Mouse (Mus musculus): ENCODE results near the gene Znhit1. TPM values are rescaled to one million over a fixed set of nuclear protein-coding genes. Genes with fewer than 3 reads are reported as not detected.
"Not testable (repeated sequence)": the region's sequence is repeated elsewhere in the genome, so short reads cannot be mapped to it uniquely, and the experiment has no call there.

The Znhit1 gene
- polyA plus RNA-seq, 1 experiment from 2014 or later, result 94.0 TPM

DNA sequence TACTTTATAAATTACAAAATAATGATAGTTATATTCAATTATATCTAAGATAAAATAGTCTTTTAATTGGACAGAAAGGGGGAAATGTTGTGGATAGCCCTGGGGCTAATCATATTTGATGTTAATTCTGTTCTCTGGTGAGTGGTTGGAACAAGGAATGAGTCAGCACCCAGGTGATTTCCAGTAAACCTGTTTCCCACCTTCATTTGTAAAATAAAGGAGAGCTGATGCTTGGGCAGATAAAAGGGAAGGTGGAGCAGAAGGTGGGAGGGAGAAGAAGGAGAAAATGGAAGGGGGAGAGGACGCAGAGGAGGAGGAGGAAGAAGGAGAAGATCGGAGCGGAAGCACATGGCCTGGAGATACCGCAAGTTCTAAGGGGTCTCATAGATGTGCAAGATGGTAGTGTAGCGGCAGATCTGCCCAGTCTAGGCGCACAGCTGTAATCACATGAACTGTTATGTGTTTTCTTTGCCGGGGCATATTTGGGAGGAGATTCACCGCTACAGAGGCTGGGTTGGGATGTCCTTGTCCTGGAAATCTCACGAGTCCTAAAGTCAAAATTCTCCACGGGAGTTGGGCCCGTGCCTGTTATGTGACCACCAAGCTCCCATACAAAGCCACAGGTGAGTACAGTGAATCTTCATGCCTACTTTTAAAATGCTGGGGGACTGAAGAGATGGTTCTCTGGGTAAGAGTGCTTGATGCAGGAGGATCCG, 46.8 kb downstream of the Znhit1 start:
- H3K27me3 ChIP-seq (ENCODE audit: control insufficient read depth, insufficient read depth, low read length), result no peaks in the 10 kb centered on the region
- no peak overlapping the region for H3K4me2 ChIP-seq (ENCODE audit: low read length)
- H3K9ac ChIP-seq (replicated peaks; ENCODE audit: low read length), result no peak overlapping the region
- H3K4me1 ChIP-seq (ENCODE audit: control insufficient read depth, insufficient read depth, low read length), result no peaks in the 10 kb centered on the region
- 90% methylated on average over 12 of the region's 12 CpGs for WGBS
- no peak for ATAC-seq (ENCODE audit: low FRiP score, low TSS enrichment)
- no peak overlapping the region for H3K27ac ChIP-seq (replicated peaks; ENCODE audit: low read depth, low read length)
- no peaks in the 10 kb centered on the region for H3K9me3 ChIP-seq (ENCODE audit: control insufficient read depth, low read length)
- H3K4me3 ChIP-seq (replicated peaks; ENCODE audit: low read depth, low read length), result no peak overlapping the region
- no peak for DNase-seq
- no peaks in the 10 kb centered on the region for H3K36me3 ChIP-seq (ENCODE audit: control insufficient read depth, insufficient read depth, low read length)

DNA sequence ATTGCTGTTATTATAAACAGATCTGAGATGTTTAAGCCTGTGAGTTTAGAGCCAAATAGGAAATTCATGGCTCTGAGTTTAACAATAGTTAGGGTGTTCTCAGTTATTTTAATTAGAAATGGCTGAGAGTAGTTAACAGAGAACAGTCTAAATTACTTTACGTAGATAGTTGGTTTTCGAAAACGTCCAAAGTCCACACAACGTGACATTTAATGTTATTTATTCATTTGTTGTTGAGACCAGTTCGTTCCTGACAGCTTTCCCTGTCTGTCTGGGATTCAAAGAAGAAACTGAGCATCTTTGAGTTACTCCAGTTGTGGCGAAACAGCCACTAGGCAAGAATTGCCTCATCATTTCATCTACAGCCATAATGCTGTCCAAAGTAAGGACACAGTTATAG, 47.8 kb downstream of the Znhit1 start:
- not testable (repeated sequence) for ATAC-seq (ENCODE audit: low FRiP score, low TSS enrichment); H3K4me2 ChIP-seq (ENCODE audit: low read length); H3K36me3 ChIP-seq (ENCODE audit: control insufficient read depth, insufficient read depth, low read length); DNase-seq; H3K4me3 ChIP-seq (replicated peaks; ENCODE audit: low read depth, low read length); H3K9me3 ChIP-seq (ENCODE audit: control insufficient read depth, low read length); H3K27me3 ChIP-seq (ENCODE audit: control insufficient read depth, insufficient read depth, low read length); H3K4me1 ChIP-seq (ENCODE audit: control insufficient read depth, insufficient read depth, low read length); H3K27ac ChIP-seq (replicated peaks; ENCODE audit: low read depth, low read length); H3K9ac ChIP-seq (replicated peaks; ENCODE audit: low read length)
- 92% methylated on average over 6 of the region's 6 CpGs for whole genome bisulfite sequencing

DNA sequence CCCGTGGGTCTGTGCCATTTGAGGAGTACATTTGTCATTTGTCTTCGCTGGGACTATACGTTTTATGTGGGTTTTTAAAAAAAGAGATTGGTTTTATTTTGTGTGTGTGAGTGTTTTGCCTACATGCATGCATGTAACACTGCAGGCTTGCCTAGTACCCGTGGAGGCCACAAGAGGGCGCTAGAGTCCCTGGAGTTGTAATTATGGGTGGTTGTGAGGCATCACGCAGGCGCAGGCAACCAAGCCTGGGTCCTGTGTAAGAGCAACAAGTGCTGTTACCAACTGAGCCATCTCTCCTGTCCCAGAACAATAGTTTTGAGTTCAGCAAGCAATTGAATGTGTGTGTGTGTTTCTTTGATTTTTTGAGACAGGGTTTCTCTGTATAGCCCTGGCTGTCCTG, 48.5 kb downstream of the Znhit1 start:
- H3K36me3 ChIP-seq (ENCODE audit: control insufficient read depth, insufficient read depth, low read length), result no peaks in the 10 kb centered on the region
- H3K4me1 ChIP-seq (ENCODE audit: control insufficient read depth, insufficient read depth, low read length), result no peaks in the 10 kb centered on the region
- H3K27ac ChIP-seq (replicated peaks; ENCODE audit: low read depth, low read length), result no peak overlapping the region
- DNase-seq (no peak), ATAC-seq (ENCODE audit: low FRiP score, low TSS enrichment) (no peak)
- H3K27me3 ChIP-seq (ENCODE audit: control insufficient read depth, insufficient read depth, low read length), result no peaks in the 10 kb centered on the region
- no peak overlapping the region for H3K4me2 ChIP-seq (ENCODE audit: low read length)
- no peak overlapping the region for H3K9ac ChIP-seq (replicated peaks; ENCODE audit: low read length)
- WGBS, result 71% methylated on average over 7 of the region's 7 CpGs
- H3K9me3 ChIP-seq (ENCODE audit: control insufficient read depth, low read length), result no peaks in the 10 kb centered on the region
- H3K4me3 ChIP-seq (replicated peaks; ENCODE audit: low read depth, low read length), result no peak overlapping the region

DNA sequence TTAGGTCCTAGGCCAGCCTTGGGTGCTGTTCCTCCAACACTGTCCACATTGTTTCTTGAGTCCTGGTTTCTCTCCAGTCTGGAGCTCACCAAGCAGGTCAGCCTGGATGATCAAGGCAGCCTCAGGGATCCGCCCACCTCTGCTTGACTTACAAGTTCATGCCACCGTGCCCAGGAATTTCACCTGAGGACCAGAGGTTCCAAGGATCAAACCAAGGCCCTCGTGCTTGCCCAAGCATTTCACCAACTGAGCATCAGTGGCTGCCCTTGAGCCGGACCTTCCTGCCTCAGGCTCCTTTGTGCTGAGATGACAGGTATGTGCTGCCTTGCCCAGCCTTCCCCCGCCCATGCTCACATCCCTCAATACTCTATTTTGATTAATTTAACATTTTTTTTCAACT, 50.2 kb downstream of the Znhit1 start:
- Histone ChIP-seq H3K9ac (replicated peaks; ENCODE audit: low read length) (no peak overlapping the region), H3K36me3 (ENCODE audit: control insufficient read depth, insufficient read depth, low read length) (no peaks in the 10 kb centered on the region), H3K27ac (replicated peaks; ENCODE audit: low read depth, low read length) (no peak overlapping the region), H3K4me1 (ENCODE audit: control insufficient read depth, insufficient read depth, low read length) (no peaks in the 10 kb centered on the region), H3K4me2 (ENCODE audit: low read length) (no peak overlapping the region), H3K4me3 (replicated peaks; ENCODE audit: low read depth, low read length) (no peak overlapping the region), H3K27me3 (ENCODE audit: control insufficient read depth, insufficient read depth, low read length) (no peaks in the 10 kb centered on the region), H3K9me3 (ENCODE audit: control insufficient read depth, low read length) (no peaks in the 10 kb centered on the region)
- ATAC-seq (ENCODE audit: low FRiP score, low TSS enrichment) (no peak), DNase-seq (no peak)
- 93% methylated on average over 5 of the region's 5 CpGs for WGBS

DNA sequence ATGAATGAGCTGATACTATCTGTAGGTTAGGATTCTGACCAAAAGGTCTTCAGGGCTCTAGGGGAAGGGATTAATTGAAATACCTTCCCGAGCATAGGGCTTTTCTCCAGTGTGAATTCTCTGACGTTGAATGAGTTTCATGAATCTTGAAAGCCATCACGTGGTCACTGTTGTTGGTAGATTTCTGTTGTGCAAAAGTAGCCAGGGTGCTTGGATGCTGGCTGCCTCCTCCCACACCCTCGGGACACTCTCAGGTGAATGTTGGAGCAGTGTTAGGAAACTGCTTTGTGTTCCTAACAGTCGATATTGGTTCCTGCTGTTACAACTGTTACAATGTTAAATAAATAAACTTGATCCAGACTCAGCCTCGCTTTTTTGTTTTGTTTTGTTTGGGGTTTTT, 51.1 kb downstream of the Znhit1 start:
- Histone ChIP-seq H3K4me1 (ENCODE audit: control insufficient read depth, insufficient read depth, low read length) (no peaks in the 10 kb centered on the region), H3K27ac (replicated peaks; ENCODE audit: low read depth, low read length) (no peak overlapping the region), H3K9me3 (ENCODE audit: control insufficient read depth, low read length) (no peaks in the 10 kb centered on the region), H3K36me3 (ENCODE audit: control insufficient read depth, insufficient read depth, low read length) (no peaks in the 10 kb centered on the region), H3K4me3 (replicated peaks; ENCODE audit: low read depth, low read length) (no peak overlapping the region), H3K9ac (replicated peaks; ENCODE audit: low read length) (no peak overlapping the region), H3K27me3 (ENCODE audit: control insufficient read depth, insufficient read depth, low read length) (no peaks in the 10 kb centered on the region), H3K4me2 (ENCODE audit: low read length) (no peak overlapping the region)
- no peak for ATAC-seq (ENCODE audit: low FRiP score, low TSS enrichment)
- 84% methylated on average over 6 of the region's 6 CpGs for WGBS
- DNase-seq, result no peak

DNA sequence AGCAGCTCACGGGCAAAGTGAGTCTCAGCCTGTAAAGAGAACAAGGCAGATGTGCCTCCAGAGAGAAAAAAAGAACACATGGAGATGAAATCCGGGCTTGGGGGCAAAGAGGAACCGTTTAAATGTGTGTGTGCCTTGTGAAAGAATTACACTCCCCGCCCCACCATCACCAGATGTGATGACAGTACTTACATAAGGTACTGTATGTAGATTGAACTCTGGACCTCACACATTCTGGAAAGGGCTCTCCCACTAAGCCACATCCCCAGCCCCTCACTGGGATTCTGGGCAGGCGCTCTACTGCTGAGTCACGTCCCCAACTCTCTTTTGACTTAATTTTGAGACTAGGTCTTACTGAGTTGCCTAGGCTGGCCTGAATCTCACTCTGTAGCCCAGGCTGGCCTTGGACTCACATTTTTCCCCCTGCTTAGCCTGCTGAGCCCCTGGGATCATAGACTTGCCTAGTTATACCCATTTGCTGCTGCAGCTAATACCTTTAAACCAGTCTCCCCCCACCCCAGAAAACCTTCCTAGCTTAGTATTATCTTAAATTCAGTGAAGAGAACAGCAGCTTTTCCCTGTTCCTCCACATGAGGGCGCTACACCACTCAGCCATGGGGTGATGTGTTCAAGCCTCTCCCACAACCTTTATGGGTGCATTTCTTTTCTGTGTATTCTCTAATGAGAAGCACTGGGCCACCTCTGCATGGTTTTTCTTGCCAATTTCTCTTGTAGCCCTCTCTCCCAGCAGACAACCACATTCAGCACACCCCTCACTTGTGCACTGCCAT, 51.7 kb downstream of the Znhit1 start:
- DNase-seq, result no peak
- Histone ChIP-seq H3K27me3 (ENCODE audit: control insufficient read depth, insufficient read depth, low read length) (no peaks in the 10 kb centered on the region), H3K9me3 (ENCODE audit: control insufficient read depth, low read length) (no peaks in the 10 kb centered on the region), H3K4me3 (replicated peaks; ENCODE audit: low read depth, low read length) (no peak overlapping the region), H3K36me3 (ENCODE audit: control insufficient read depth, insufficient read depth, low read length) (no peaks in the 10 kb centered on the region), H3K9ac (replicated peaks; ENCODE audit: low read length) (no peak overlapping the region), H3K27ac (replicated peaks; ENCODE audit: low read depth, low read length) (no peak overlapping the region), H3K4me2 (ENCODE audit: low read length) (no peak overlapping the region), H3K4me1 (ENCODE audit: control insufficient read depth, insufficient read depth, low read length) (no peaks in the 10 kb centered on the region)
- WGBS, result 69% methylated on average over 7 of the region's 7 CpGs
- no peak for ATAC-seq (ENCODE audit: low FRiP score, low TSS enrichment)

DNA sequence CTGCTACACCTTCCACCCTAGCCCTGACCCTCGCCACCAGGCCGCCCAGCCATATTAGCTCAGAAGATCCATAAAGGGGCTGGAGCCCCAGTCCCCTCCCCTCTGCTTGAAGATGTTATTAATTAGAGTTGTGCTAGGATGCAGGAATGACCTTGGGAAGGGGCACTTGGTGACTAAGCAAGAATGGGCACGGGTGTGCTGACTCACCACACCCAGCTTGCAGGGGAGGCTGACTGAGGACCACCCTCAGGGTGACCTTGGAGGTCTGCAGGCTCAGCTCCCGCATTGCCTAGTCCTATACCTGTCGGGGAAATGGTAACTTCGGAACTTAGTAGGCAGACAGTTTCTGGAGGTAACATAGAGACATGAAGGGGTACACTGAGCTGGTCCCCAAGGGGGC, 53.9 kb downstream of the Znhit1 start:
- ATAC-seq (ENCODE audit: low FRiP score, low TSS enrichment) (no peak), DNase-seq (no peak)
- H3K4me2 ChIP-seq (ENCODE audit: low read length), result no peak overlapping the region
- no peak overlapping the region for H3K27ac ChIP-seq (replicated peaks; ENCODE audit: low read depth, low read length)
- H3K4me1 ChIP-seq (ENCODE audit: control insufficient read depth, insufficient read depth, low read length), result no peaks in the 10 kb centered on the region
- H3K9ac ChIP-seq (replicated peaks; ENCODE audit: low read length), result no peak overlapping the region
- no peaks in the 10 kb centered on the region for H3K9me3 ChIP-seq (ENCODE audit: control insufficient read depth, low read length)
- no peaks in the 10 kb centered on the region for H3K27me3 ChIP-seq (ENCODE audit: control insufficient read depth, insufficient read depth, low read length)
- H3K36me3 ChIP-seq (ENCODE audit: control insufficient read depth, insufficient read depth, low read length), result no peaks in the 10 kb centered on the region
- WGBS, result 90% methylated on average over 6 of the region's 6 CpGs
- no peak overlapping the region for H3K4me3 ChIP-seq (replicated peaks; ENCODE audit: low read depth, low read length)

DNA sequence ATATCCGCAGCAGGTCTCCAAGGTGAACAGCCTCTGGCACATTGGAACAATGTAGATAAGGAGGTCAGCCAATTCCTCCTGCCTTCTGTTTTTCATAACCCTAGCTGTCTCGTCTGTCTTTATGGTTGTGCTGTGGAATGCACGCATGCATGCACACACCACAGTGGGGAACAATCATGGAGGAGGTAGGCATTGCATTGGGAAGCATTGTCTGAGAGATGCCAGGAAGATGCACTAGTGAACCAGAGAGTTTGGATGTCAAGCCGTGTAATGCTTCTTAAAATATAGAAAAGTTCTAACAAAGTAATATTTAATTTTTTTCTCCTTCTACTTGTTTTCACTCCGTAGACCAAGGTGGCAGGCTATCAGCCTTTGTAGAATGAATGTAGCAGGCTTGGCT, 54.9 kb downstream of the Znhit1 start:
- Histone ChIP-seq H3K9ac (replicated peaks; ENCODE audit: low read length) (no peak overlapping the region), H3K27ac (replicated peaks; ENCODE audit: low read depth, low read length) (no peak overlapping the region), H3K4me1 (ENCODE audit: control insufficient read depth, insufficient read depth, low read length) (no peaks in the 10 kb centered on the region), H3K36me3 (ENCODE audit: control insufficient read depth, insufficient read depth, low read length) (no peaks in the 10 kb centered on the region), H3K4me2 (ENCODE audit: low read length) (no peak overlapping the region), H3K9me3 (ENCODE audit: control insufficient read depth, low read length) (no peaks in the 10 kb centered on the region), H3K27me3 (ENCODE audit: control insufficient read depth, insufficient read depth, low read length) (no peaks in the 10 kb centered on the region), H3K4me3 (replicated peaks; ENCODE audit: low read depth, low read length) (no peak overlapping the region)
- DNase-seq (no peak), ATAC-seq (ENCODE audit: low FRiP score, low TSS enrichment) (no peak)
- 86% methylated on average over 5 of the region's 5 CpGs for WGBS

All from midbrain, embryonic 14.5 days (tissue).